Mouse (Mus musculus) midbrain, embryonic 13.5 days (tissue): ENCODE results near the gene Irgq. TPM values are rescaled to one million over a fixed set of nuclear protein-coding genes. Genes with fewer than 3 reads are reported as not detected.
"Not testable (repeated sequence)": the region's sequence is repeated elsewhere in the genome, so short reads cannot be mapped to it uniquely, and the experiment has no call there.

ENCODE experiments used
- ATAC-seq: fragments of 200-750 bp; cut with Nextera tagmentation; 2 replicates; pipeline ENCODE4 v1.8.0; 2017; ENCODE audit warnings: mild to moderate bottlenecking, moderate TSS enrichment, moderate library complexity
- H3K27ac ChIP-seq: fragments of 300-500 bp; sonication (generic); 2 replicates; pipeline ENCODE4 v1.5.1; 2015; ENCODE audit warnings: inconsistent platforms, mild to moderate bottlenecking, moderate library complexity
- H3K27me3 ChIP-seq: fragments of 300-500 bp; sonication (generic); 2 replicates; pipeline ENCODE4 v1.6.1; 2015; ENCODE audit warnings: mild to moderate bottlenecking, inconsistent platforms
- H3K36me3 ChIP-seq: fragments of 300-500 bp; sonication (generic); 2 replicates; pipeline ENCODE4 v1.6.1; 2015; ENCODE audit warnings: mild to moderate bottlenecking, inconsistent platforms
- H3K4me1 ChIP-seq: fragments of 300-500 bp; sonication (generic); replicated peaks from 2 replicates; pipeline ENCODE4 v1.6.1; 2015; ENCODE audit warnings: inconsistent platforms
- H3K4me2 ChIP-seq: fragments of 300-500 bp; sonication (generic); replicated peaks from 2 replicates; pipeline ENCODE4 v1.6.1; 2015; ENCODE audit warnings: moderate library complexity, mild to moderate bottlenecking, inconsistent platforms
- H3K4me3 ChIP-seq: fragments of 300-500 bp; sonication (generic); replicated peaks from 2 replicates; pipeline ENCODE4 v1.5.1; 2015; ENCODE audit warnings: mild to moderate bottlenecking, inconsistent platforms
- H3K9ac ChIP-seq: fragments of 300-500 bp; sonication (generic); replicated peaks from 2 replicates; pipeline ENCODE4 v1.6.1; 2015; ENCODE audit warnings: mild to moderate bottlenecking, inconsistent platforms
- H3K9me3 ChIP-seq: fragments of 300-500 bp; sonication (generic); 2 replicates; pipeline ENCODE4 v1.6.1; 2016; ENCODE audit warnings: mild to moderate bottlenecking, inconsistent platforms
- WGBS: fragments of 180-500 bp; shearing (Covaris S2); methylation state at CpG from one replicate; pipeline ENCODE4 v1.1.7; 2015; 5-methylcytosine and 5-hydroxymethylcytosine counted together
- polyA plus RNA-seq: library from polyadenylated mRNA; unstranded; fragments of >200 nt; fragmentation: Nextera tagmentation; extraction: Ambion mirVana; gene quantifications from 2 replicates; pipeline ENCODE4 v1.2.1, GENCODE M21; 2015

Irgq gene
- polyA plus RNA-seq, 1 experiment from 2014 or later: 25.3 TPM

- ATAC-seq: no peak
- Histone ChIP-seq H3K27me3 (peaks cover 4% of the 10 kb centered on the region; the same call in 1 of the 2 replicates), H3K9ac (no peak overlapping the region), H3K36me3 (peaks cover 51% of the 10 kb centered on the region), H3K4me1 (peaks cover 38% of the 10 kb centered on the region), H3K4me3 (no peak overlapping the region), H3K4me2 (no peak overlapping the region), H3K9me3 (no peaks in the 10 kb centered on the region), H3K27ac (no peak overlapping the region)
- WGBS: 37% methylated on average over 7 of the region's 7 CpGs
Observed at GRCm38 (mm10) chr7:24500929-24501328, 29.6 kb upstream of the Irgq start.

GRCm38 (mm10) chr7:24501492-24501891 lies 29.0 kb upstream of the Irgq start:
- Histone ChIP-seq H3K27me3 (peaks cover 4% of the 10 kb centered on the region; the same call in 1 of the 2 replicates), H3K27ac (no peak overlapping the region), H3K36me3 (peaks cover 51% of the 10 kb centered on the region), H3K4me2 (no peak overlapping the region), H3K4me3 (no peak overlapping the region), H3K9ac (no peak overlapping the region), H3K9me3 (no peaks in the 10 kb centered on the region), H3K4me1 (peaks cover 44% of the 10 kb centered on the region)
- no peak for ATAC-seq
- 59% methylated on average over 21 of the region's 21 CpGs for WGBS

GRCm38 (mm10) chr7:24504004-24504403 lies 26.5 kb upstream of the Irgq start:
- WGBS: 12% methylated on average over 9 of the region's 10 CpGs
- Histone ChIP-seq H3K4me1 (peaks cover 51% of the 10 kb centered on the region), H3K36me3 (peaks cover 45% of the 10 kb centered on the region), H3K9me3 (no peaks in the 10 kb centered on the region), H3K27ac (no peak overlapping the region), H3K4me3 (no peak overlapping the region), H3K4me2 (no peak overlapping the region), H3K9ac (peak overlapping the region; percentile 12; the same call in 1 of the 2 replicates), H3K27me3 (no peaks in the 10 kb centered on the region)
- no peak for ATAC-seq

GRCm38 (mm10) chr7:24504868-24505267 lies 25.6 kb upstream of the Irgq start:
- H3K36me3 ChIP-seq: peaks cover 37% of the 10 kb centered on the region
- 10% methylated on average over 4 of the region's 4 CpGs for WGBS
- peaks cover 51% of the 10 kb centered on the region for H3K4me1 ChIP-seq
- peak overlapping the region; percentile 99 for H3K27ac ChIP-seq
- H3K27me3 ChIP-seq: no peaks in the 10 kb centered on the region
- H3K9me3 ChIP-seq: no peaks in the 10 kb centered on the region
- no peak overlapping the region for H3K4me2 ChIP-seq
- no peak for ATAC-seq
- H3K4me3 ChIP-seq: no peak overlapping the region
- H3K9ac ChIP-seq: 0 out of 2 replicates have a peak overlapping the region, but pooled peaks have one; percentile 12

- H3K4me1 ChIP-seq: peaks cover 55% of the 10 kb centered on the region
- H3K27me3 ChIP-seq: no peaks in the 10 kb centered on the region
- peak overlapping the region; percentile 99 for H3K27ac ChIP-seq
- peaks cover 34% of the 10 kb centered on the region for H3K36me3 ChIP-seq
- WGBS: 5% methylated on average over 15 of the region's 15 CpGs
- ATAC-seq: no peak
- H3K9ac ChIP-seq: peak overlapping the region; percentile 82
- peak overlapping the region; percentile 69 for H3K4me2 ChIP-seq
- H3K9me3 ChIP-seq: no peaks in the 10 kb centered on the region
- H3K4me3 ChIP-seq: peak overlapping the region; percentile 67
Observed at GRCm38 (mm10) chr7:24505447-24506064, 24.9 kb upstream of the Irgq start.

GRCm38 (mm10) chr7:24506065-24506459 lies 24.4 kb upstream of the Irgq start:
- H3K27me3 ChIP-seq: no peaks in the 10 kb centered on the region
- H3K4me3 ChIP-seq: peak overlapping the region; percentile 67
- ATAC-seq: no peak
- peak overlapping the region; percentile 69 for H3K4me2 ChIP-seq
- WGBS: 9% methylated on average over 3 of the region's 3 CpGs
- H3K9ac ChIP-seq: peak overlapping the region; percentile 82
- peaks cover 34% of the 10 kb centered on the region for H3K36me3 ChIP-seq
- peaks cover 60% of the 10 kb centered on the region for H3K4me1 ChIP-seq
- H3K9me3 ChIP-seq: no peaks in the 10 kb centered on the region
- peak overlapping the region; percentile 99 for H3K27ac ChIP-seq

GRCm38 (mm10) chr7:24506476-24506837 lies 24.0 kb upstream of the Irgq start:
- WGBS: under 1% methylated on average over 12 of the region's 12 CpGs
- Histone ChIP-seq H3K4me1 (peaks cover 64% of the 10 kb centered on the region), H3K9me3 (no peaks in the 10 kb centered on the region), H3K9ac (peak overlapping the region; percentile 82), H3K36me3 (peaks cover 34% of the 10 kb centered on the region), H3K4me2 (peak overlapping the region; percentile 69), H3K27ac (peak overlapping the region; percentile 99), H3K4me3 (peak overlapping the region; percentile 67), H3K27me3 (no peaks in the 10 kb centered on the region)
- ATAC-seq: no peak; the same call in 1 of the 2 replicates

- Histone ChIP-seq H3K9ac (peak within 1 kb of the TSS; percentile 82), H3K4me2 (peak within 1 kb of the TSS; percentile 69), H3K36me3 (peaks cover 34% of the 10 kb centered on the region), H3K9me3 (no peaks in the 10 kb centered on the region), H3K27me3 (no peaks in the 10 kb centered on the region), H3K4me3 (peak within 1 kb of the TSS; percentile 67), H3K27ac (peak within 1 kb of the TSS; percentile 99), H3K4me1 (peaks cover 71% of the 10 kb centered on the region)
- peak; percentile 94 for ATAC-seq
- under 1% methylated on average over 84 of the region's 84 CpGs for WGBS
Observed at GRCm38 (mm10) chr7:24506838-24507725, 23.4 kb upstream of the Irgq start, which contains the start of gene Zfp428. Zfp428 (plus strand) TSS chr7:24507006.

GRCm38 (mm10) chr7:24507726-24508114 lies 22.8 kb upstream of the Irgq start:
- H3K4me1 ChIP-seq: peaks cover 73% of the 10 kb centered on the region
- WGBS: under 1% methylated on average over 20 of the region's 20 CpGs

GRCm38 (mm10) chr7:24512355-24512754 lies 18.1 kb upstream of the Irgq start, which contains the start of gene AC161166.1:
AC161166.1 (minus strand) TSS chr7:24512455.
- H3K4me2 ChIP-seq: no peak within 1 kb of the TSS
- no peaks in the 10 kb centered on the region for H3K9me3 ChIP-seq
- peaks cover 69% of the 10 kb centered on the region for H3K36me3 ChIP-seq
- ATAC-seq: no peak
- H3K27ac ChIP-seq: no peak within 1 kb of the TSS
- H3K9ac ChIP-seq: no peak within 1 kb of the TSS
- WGBS: 92% methylated on average over 7 of the region's 7 CpGs
- no peak within 1 kb of the TSS for H3K4me3 ChIP-seq
- H3K4me1 ChIP-seq: peaks cover 43% of the 10 kb centered on the region
- H3K27me3 ChIP-seq: no peaks in the 10 kb centered on the region

More at GRCm38 (mm10) chr7:24507726-24508114, 22.8 kb upstream of the Irgq start:
- peaks cover 32% of the 10 kb centered on the region for H3K36me3 ChIP-seq
- H3K27me3 ChIP-seq: no peaks in the 10 kb centered on the region
- H3K4me2 ChIP-seq: peak overlapping the region; percentile 69
- ATAC-seq: peak; percentile 21
- peak overlapping the region; percentile 99 for H3K27ac ChIP-seq
- H3K4me3 ChIP-seq: peak overlapping the region; percentile 67
- peak overlapping the region; percentile 82 for H3K9ac ChIP-seq
- no peaks in the 10 kb centered on the region for H3K9me3 ChIP-seq

- not testable (repeated sequence) for H3K4me2 ChIP-seq, H3K4me3 ChIP-seq, H3K27ac ChIP-seq, H3K9ac ChIP-seq, H3K27me3 ChIP-seq, H3K9me3 ChIP-seq
- 0 out of 2 replicates have a peak, but pooled peaks have one; percentile 32 for ATAC-seq
- WGBS: 61% methylated on average over 8 of the region's 8 CpGs
- Histone ChIP-seq H3K36me3 (peaks cover 71% of the 10 kb centered on the region), H3K4me1 (peaks cover 12% of the 10 kb centered on the region; the same call in 1 of the 2 replicates)
Observed at GRCm38 (mm10) chr7:24516319-24516718, 14.2 kb upstream of the Irgq start.

- no peak for ATAC-seq
- no peak overlapping the region for H3K4me3 ChIP-seq
- no peak overlapping the region for H3K27ac ChIP-seq
- H3K36me3 ChIP-seq: peaks cover 63% of the 10 kb centered on the region
- WGBS: 27% methylated on average over 5 of the region's 5 CpGs
- H3K4me2 ChIP-seq: no peak overlapping the region
- no peaks in the 10 kb centered on the region for H3K9me3 ChIP-seq
- no peaks in the 10 kb centered on the region for H3K27me3 ChIP-seq
- no peak overlapping the region for H3K9ac ChIP-seq
- 0 out of 2 replicates have a peak, but pooled peaks cover 4% of the 10 kb centered on the region for H3K4me1 ChIP-seq
Observed at GRCm38 (mm10) chr7:24517077-24517476, 13.4 kb upstream of the Irgq start.
